Mouse (Mus musculus) neutrophil, adult 83 days (primary cell): ENCODE measurements around the gene Olfr441. TPM values are rescaled to one million over a fixed set of nuclear protein-coding genes. Genes with fewer than 3 reads are reported as not detected.

Source experiments
- total RNA-seq, 2 experiments: library from RNA; stranded (reverse); gene quantifications; one replicate each; pipeline ENCODE4 v1.2.4; 2023

The Olfr441 gene
- total RNA-seq: not detected

DNA sequence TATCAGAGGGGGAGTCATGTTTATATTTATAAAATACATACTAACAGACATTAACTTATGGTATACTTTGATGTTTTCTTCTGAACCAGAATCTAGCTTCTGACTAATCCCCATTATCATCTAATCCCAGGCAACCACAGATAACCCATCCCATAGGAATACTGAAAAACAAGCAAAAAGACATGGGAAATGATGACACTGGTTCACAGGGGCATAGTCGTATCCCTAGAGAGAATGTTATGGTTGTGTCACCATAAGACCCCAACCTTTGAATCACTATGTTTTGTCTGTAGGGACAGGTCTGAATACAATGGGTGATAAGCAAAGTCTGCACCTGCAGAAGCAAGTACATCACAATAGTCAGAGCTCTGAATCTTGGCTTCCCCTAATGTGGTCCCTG lies at the start of gene Olfr441:
Gene Olfr441, plus strand, starts transcription at position 301 of the 400 bp plus-strand sequence.

DNA sequence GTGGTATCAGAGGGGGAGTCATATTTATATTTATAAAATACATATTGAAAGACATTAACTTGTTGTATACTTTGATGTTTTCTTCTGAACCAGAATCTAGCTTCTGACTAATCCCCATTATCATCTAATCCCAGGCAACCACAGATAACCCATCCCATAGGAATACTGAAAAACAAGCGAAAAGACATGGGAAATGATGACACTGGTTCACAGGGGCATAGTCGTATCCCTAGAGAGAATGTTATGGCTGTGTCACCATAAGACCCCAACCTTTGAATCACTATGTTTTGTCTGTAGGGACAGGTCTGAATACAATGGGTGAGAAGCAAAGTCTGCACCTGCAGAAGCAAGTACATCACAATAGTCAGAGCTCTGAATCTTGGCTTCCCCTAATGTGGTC lies 40.1 kb downstream of the Olfr441 start, which contains the start of gene Olfr237-ps1:
Gene Olfr237-ps1, plus strand, starts transcription at position 301 of the 400 bp plus-strand sequence.

DNA sequence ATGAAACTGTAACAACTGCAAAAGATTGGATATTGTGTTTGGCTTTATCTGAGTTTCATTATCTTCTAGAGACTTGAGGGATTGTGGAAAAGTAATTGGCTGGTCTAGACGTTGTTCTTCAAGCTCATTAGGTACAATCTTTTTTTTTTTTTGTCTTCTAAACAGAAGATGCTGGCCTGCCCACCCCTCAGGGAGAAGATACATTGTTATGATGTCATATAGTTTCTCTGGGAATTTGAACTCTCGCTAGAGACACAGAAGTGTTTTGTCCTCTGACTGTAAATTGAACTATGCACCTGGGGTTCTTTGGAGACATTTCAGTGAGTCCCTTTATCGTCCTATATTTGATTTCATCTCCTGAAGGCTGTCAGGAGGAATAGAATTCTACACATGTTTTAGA lies 56.8 kb downstream of the Olfr441 start, which contains the start of gene Olfr437:
Gene Olfr437, plus strand, starts transcription at position 301 of the 400 bp plus-strand sequence.

Other genes starting within 250 kb of the Olfr441 start
- not detected for gene Olfr448, start 215.9 kb upstream of the Olfr441 start, total RNA-seq
- gene Olfr447, start 197.5 kb upstream of the Olfr441 start, total RNA-seq: not detected
- not detected for gene Olfr446, start 185.0 kb upstream of the Olfr441 start, total RNA-seq
- not detected for gene Olfr444, start 157.3 kb upstream of the Olfr441 start, total RNA-seq
- not detected for gene Olfr237-ps1, start 40.2 kb downstream of the Olfr441 start, total RNA-seq
- gene Olfr437, start 56.9 kb downstream of the Olfr441 start, total RNA-seq: not detected
- gene Olfr13, start 65.8 kb downstream of the Olfr441 start, total RNA-seq: not detected
- not detected for gene Olfr435, start 90.8 kb downstream of the Olfr441 start, total RNA-seq
- gene Olfr434, start 106.7 kb downstream of the Olfr441 start, total RNA-seq: not detected
- not detected for gene Olfr47, start 125.2 kb downstream of the Olfr441 start, total RNA-seq
- gene Arhgef5, start 159.2 kb downstream of the Olfr441 start, total RNA-seq: 1 to 10 TPM in 1 of 2 experiments, under 1 TPM in 1; 0.44 to 1.4 TPM
- not detected for gene Nobox, start 203.2 kb downstream of the Olfr441 start, total RNA-seq